Mouse (Mus musculus) layer of hippocampus, postnatal 10 days (tissue): ENCODE data around the gene Pfkl. TPM values are rescaled to one million over a fixed set of nuclear protein-coding genes. Genes with fewer than 3 reads are reported as not detected.
"Not testable (repeated sequence)": the region's sequence is repeated elsewhere in the genome, so short reads cannot be mapped to it uniquely, and the experiment has no call there.

Source experiments
- DNase-seq, 2 experiments: peaks; one replicate each; pipeline ENCODE4 v3.0.0; 2021; ENCODE audit warnings: low spot score in 2 of 2
- total RNA-seq, 2 experiments: library from RNA; stranded (reverse); gene quantifications; 2 replicates each; pipeline ENCODE4 v1.2.3; 2021

Gene Pfkl
- total RNA-seq, 2 experiments from 2014 or later = 112 to 116 TPM

GRCm38 (mm10) chr10:78012661-78013495 is 3.0 kb upstream of the Pfkl start:
- DNase-seq = no peak

- DNase-seq = not testable (repeated sequence)
These were observed 1.2 kb upstream of the Pfkl start for GRCm38 (mm10) chr10:78011116-78011515.

DNA sequence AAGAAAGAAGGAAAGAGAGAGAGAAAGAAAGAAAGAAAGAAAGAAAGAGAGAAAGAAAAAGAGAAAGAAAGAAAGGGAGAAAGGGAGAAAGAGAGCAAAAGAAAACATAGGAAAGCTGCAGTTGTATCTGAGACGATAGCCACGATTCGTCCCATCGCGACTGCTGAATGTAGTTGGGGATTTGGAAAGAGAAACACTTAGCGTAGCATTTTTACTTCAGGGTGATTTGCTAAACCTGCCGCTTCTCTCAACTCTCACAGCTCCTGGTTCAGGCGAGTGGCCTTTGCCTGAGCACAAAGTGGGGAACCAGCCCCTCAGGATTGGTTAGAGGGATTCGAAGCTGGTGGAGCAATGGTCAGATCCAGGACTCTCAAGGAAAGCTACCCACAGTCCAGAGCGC is 452 bp upstream of the Pfkl start:
- no peak for DNase-seq

DNA sequence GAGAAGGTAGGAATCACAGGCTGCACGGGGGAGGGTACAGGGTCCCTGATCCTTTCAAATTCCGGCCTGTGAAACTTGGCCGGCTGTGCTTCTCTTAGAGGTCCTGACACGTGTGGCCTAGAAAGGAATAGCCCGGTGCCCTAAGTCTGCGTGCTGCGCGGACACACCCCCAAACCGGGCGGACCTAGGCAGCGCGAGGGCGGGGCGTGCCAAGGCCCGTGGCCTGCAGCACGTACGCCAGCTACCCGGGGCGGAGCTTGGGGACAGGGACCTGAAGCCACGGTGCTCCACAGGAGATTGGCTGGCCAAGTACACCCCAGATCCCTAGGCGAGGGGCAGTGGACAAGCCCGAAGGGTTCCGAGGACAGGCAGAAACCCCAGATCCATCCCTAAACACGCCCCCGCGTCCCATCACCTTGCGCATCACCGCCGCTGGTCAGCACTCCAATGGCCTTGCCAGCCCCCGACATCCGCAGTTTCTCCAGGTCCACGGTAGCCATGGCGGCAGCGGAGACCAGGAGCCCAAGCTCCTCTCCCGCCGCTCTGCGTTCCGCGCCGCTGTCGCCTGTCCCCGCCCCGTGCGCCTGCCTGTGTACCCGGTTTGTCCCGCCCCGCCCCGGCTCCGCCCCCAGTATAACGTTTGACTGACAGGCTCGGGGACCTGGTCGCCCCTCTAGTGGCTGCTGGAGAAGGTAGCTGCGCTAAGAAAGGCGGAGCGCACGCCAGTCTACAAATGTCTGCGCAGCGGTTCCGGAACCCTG is 519 bp downstream of the Pfkl start:
- peak; percentile 90 to 94 for DNase-seq

- no peak for DNase-seq
These were observed 1.7 kb downstream of the Pfkl start for GRCm38 (mm10) chr10:78008169-78008568.

GRCm38 (mm10) chr10:78007203-78007602 is 2.7 kb downstream of the Pfkl start:
- no peak for DNase-seq

DNA sequence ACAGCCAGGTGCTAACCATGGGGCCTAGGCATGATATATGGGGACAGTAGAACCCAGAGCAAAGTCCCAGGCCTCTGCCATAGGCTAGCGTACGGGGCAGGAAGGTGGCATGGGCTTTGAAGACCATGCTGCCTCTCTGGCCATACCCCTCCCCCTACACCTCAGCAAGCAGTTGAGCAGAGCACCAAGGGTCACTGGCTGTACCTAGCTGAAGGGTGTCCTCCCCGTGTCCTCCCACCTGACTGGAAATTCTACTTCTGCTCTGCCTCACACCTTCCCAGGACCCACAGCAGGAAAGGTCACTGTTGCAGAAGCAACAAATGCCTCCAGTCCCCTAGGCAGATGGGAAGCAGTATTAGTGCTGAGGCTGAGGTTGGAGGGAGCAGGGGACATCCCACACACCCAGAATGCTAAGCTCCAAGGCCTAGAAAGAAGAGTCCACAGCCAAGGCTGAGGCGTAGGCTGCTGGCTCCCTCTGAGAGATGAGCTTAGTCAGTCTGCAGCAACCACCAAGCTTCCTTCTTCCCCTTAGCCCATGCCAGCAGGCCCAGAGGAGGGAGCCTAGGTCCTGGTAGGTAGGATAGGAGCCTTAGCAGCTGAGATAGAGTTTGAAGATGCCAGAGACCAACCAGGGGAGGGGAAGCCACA is 4.0 kb downstream of the Pfkl start:
- DNase-seq = no peak

GRCm38 (mm10) chr10:78004479-78005100 is 5.3 kb downstream of the Pfkl start:
- DNase-seq = no peak

- no peak for DNase-seq
These were observed 7.6 kb downstream of the Pfkl start for GRCm38 (mm10) chr10:78002316-78002715.

GRCm38 (mm10) chr10:78001796-78002195 is 8.1 kb downstream of the Pfkl start:
- peak; percentile 74 to 77 for DNase-seq

- DNase-seq = no peak
These were observed 9.7 kb downstream of the Pfkl start for GRCm38 (mm10) chr10:78000200-78000599.

DNA sequence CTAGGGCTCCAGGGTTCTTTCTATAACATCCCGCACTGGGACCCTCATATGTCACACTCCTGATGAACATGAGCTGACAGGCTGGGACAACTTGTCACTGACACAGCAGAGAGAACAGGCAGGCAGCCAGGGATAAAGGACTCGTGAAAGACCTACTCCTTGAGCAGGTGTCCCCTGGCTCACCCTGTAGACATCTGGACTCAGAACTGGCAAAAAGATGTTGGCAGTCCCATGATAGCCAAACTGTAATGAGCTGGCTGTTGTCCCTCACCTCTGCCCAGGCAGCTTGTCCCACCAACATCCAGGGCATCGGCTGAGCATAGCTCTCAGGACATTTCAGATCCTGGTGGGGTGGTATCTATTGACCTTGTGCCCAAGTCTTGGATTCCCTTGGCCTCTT is 14.2 kb downstream of the Pfkl start:
- no peak for DNase-seq

DNA sequence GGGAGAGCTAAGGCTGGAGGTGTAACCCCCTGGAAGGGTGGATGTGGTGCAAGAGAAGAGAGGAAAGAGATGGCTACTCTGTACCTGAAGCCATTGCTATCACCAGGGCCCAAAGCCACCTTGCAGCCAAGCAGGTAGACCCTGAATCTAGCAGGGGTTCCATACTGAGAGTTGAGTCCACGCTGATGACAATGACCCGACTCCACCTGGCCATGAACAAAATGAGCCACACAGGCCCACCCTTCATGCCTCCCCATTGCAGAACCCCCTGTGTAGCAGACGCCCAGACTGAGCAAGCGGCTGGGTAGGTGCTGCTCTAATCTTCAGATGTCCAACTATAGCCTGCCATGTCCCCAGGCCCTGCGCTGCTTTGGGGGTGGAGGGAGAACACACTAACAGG is 24.1 kb downstream of the Pfkl start:
- DNase-seq = no peak

DNA sequence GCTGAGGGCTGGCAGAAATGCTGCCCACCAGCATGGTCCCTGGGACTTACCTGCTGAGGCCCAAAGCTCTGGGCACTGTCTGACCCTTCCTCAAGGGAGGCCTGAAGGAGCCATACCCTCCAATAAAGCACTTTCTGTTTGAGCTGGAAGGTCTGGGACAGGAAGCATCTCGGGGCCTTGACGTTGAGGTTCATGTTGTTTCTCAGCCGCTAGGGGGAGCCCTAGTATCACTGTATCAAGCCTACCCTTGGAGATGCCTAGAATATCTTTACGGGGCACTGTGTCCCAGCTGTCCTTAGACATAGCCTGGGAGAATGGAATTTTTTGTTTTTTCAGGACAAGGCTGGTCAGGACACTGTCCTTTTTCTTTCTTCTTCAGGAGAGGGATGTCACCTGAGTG is 25.2 kb downstream of the Pfkl start:
- peak; percentile 80 to 86 for DNase-seq

DNA sequence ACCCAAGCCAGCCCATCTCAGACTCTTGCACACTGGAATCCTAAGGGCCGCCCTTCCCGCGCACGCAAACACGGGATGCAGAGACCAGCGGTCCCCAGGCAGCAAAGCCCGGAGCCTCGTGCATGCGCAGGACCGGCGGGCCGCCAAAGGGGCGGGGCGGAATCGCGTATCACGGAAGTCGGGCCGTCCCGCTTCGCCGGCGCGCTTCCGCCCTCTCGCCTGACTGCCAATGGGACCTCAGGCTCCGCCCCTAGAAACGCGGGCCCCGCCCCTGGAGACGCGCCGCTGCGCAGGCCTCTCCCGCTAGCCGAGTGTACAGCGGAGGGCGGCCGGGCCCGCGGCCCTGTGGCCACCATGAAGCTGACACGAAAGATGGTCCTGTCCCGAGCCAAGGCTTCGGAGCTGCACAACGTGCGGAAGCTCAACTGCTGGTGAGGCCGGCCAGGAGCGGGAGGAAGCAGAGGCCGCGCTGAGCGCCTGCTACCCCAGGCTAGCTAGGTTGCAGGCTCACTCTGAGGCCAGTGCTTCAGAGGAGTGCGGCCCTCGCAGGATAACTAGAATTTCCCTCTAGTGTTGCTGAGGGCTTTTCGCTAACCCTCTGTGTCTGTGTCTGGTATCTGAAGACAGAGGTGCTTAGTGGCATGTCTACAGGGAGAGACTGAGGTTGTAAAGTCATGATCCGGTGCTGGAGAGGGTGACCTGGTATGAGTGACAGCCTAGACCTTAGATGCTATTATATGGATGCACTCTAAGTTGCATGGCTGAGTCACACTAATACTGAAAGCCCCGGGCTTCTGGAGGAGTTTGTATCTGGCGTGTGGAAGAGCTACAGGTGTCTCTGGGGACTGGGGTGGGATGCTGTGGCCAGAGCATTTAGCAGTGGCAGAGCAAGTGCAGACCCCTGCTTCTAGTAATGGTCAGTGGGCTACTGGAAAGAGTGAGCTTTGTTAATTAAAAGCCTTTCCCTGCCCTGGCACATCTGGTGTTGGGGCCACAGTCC is 31.2 kb downstream of the Pfkl start, which contains the start of gene 1810043G02Rik:
1810043G02Rik (plus strand) TSS at position 174 of the 1,000 bp plus-strand sequence.
- DNase-seq = peak; percentile 99 to 100

- no peak for DNase-seq
These were observed 33.3 kb downstream of the Pfkl start for GRCm38 (mm10) chr10:77976458-77977150.

DNA sequence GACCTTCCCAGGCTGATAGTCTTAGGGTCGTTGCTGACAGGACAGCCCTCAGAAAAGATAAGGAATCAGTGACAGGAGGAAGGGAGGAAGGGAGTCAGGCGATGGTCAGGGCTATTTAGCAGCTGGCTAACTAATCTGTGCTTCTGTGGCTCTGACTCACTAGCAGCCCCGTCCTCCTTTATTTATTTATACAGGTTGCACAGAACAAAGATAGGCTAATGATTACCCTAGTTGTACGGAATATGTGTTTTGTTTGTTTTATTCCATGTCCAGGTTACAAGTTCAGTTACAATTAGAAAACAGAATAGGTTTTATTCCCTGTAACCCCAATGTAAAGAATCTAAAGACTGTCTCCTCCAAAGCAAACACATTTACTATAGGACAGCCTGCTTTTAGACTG is 34.2 kb downstream of the Pfkl start:
- DNase-seq = no peak

- DNase-seq = no peak
These were observed 35.1 kb downstream of the Pfkl start for GRCm38 (mm10) chr10:77974811-77975210.

DNA sequence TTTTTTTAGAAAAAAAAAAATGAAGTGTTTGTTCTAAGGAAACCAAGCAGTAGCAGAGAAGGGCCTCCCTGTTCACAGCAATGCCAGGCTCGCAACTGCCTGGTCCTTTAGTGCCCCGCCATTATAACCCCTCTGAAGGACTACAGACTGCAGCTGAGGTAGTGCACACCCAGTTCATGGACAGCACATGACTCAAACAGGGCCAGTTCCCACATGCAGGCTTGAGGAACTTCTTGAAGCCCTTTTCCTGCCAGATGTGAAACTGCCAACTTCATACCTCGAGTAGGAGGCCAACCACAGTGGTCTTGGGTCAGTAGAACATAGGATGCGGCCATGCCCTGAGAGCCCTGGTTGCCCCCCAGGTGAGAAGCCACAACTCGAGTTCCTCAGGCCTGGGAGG is 35.6 kb downstream of the Pfkl start:
- no peak for DNase-seq
